Mouse (Mus musculus) lung, postnatal 0 days (tissue): ENCODE measurements around the gene Gpr33.

ENCODE experiments used
- CTCF ChIP-seq: IDR thresholded peaks from 2 replicates; pipeline ENCODE4 v1.5.1; 2016; ENCODE audit warnings: antibody characterized with exemption, mild to moderate bottlenecking
- EP300 ChIP-seq: IDR thresholded peaks from 2 replicates; pipeline ENCODE4 v1.6.1; 2016; ENCODE audit warnings: antibody characterized with exemption, mild to moderate bottlenecking, control low read depth

- TF ChIP-seq CTCF (no peak), EP300 (no peak)
Observed at GRCm38 (mm10) chr12:51985163-51985748, 42.6 kb downstream of the Gpr33 start.
